Mouse (Mus musculus) liver, adult 2 months (tissue): ENCODE results near the gene Gbx2. TPM values are rescaled to one million over a fixed set of nuclear protein-coding genes. Genes with fewer than 3 reads are reported as not detected.

ENCODE experiments used
- DNase-seq: peaks from one replicate; pipeline ENCODE4 v3.0.0-alpha.2; 2011; ENCODE audit warnings: low read depth, low spot score; ENCODE audit errors: extremely low read depth
- H3K27ac ChIP-seq: fragments of 200-500 bp; replicated peaks from 2 replicates; pipeline ENCODE4 v1.5.1; 2012; ENCODE audit warnings: low read depth, mild to moderate bottlenecking, control low read depth, inconsistent platforms, low read length; ENCODE audit not compliant: insufficient read depth
- H3K27me3 ChIP-seq: fragments of 200-500 bp; 2 replicates; pipeline ENCODE4 v1.6.1; 2012; ENCODE audit warnings: mild to moderate bottlenecking, moderate library complexity, low read length, inconsistent platforms; ENCODE audit not compliant: control insufficient read depth, insufficient read depth
- H3K36me3 ChIP-seq: fragments of 200-500 bp; 2 replicates; pipeline ENCODE4 v1.6.1; 2012; ENCODE audit warnings: low read length, inconsistent platforms; ENCODE audit not compliant: control insufficient read depth, insufficient read depth
- H3K4me1 ChIP-seq: fragments of 200-500 bp; 2 replicates; pipeline ENCODE4 v1.6.1; 2011; ENCODE audit warnings: low read length; ENCODE audit not compliant: control insufficient read depth, insufficient read depth
- H3K4me3 ChIP-seq: fragments of 200-500 bp; 2 replicates; pipeline ENCODE4 v1.5.1; 2011; ENCODE audit warnings: low read depth, mild to moderate bottlenecking, control low read depth, low read length, moderate library complexity; ENCODE audit not compliant: insufficient read depth
- H3K79me2 ChIP-seq: fragments of 200-500 bp; 2 replicates; pipeline ENCODE4 v1.6.1; 2012; ENCODE audit warnings: inconsistent platforms, mild to moderate bottlenecking, low read length, moderate library complexity; ENCODE audit not compliant: control insufficient read depth, insufficient read depth
- H3K9ac ChIP-seq: fragments of 200-500 bp; 2 replicates; pipeline ENCODE4 v1.6.1; 2012; ENCODE audit warnings: low read depth, mild to moderate bottlenecking, control low read depth, inconsistent platforms, low read length
- CTCF ChIP-seq: fragments of 200-500 bp; IDR thresholded peaks from 2 replicates; pipeline ENCODE4 v1.5.1; 2011; ENCODE audit warnings: low read depth, low read length, control low read depth
- POLR2A ChIP-seq: fragments of 200-500 bp; IDR thresholded peaks from 2 replicates; pipeline ENCODE4 v1.6.1; 2011; ENCODE audit warnings: low read length, control low read depth; ENCODE audit not compliant: insufficient read depth; ENCODE audit errors: extremely low read depth
- WGBS: fragments of 180-500 bp; shearing (Covaris S2); methylation state at CpG from one replicate; pipeline ENCODE4 v1.1.7; 2018; 5-methylcytosine and 5-hydroxymethylcytosine counted together
- polyA plus RNA-seq: library from polyadenylated mRNA; depleted of rRNA; stranded (reverse); fragments of >200 nt; gene quantifications from 2 replicates; pipeline ENCODE4 v1.2.3, GENCODE M21; 2012
- total RNA-seq: library from RNA; depleted of rRNA; stranded (reverse); fragments of >200 nt; gene quantifications from 2 replicates; pipeline ENCODE4 v1.2.3, GENCODE M21; 2014

The Gbx2 gene
- total and polyA plus RNA-seq, 2 experiments: not detected

- Histone ChIP-seq H3K27ac (no peak overlapping the region), H3K36me3 (no peaks in the 10 kb centered on the region)
- WGBS: 44% methylated on average over 10 of the region's 10 CpGs
These were observed 38.2 kb upstream of the Gbx2 start for GRCm38 (mm10) chr1:89969072-89969713.

GRCm38 (mm10) chr1:89968111-89968851 lies 37.3 kb upstream of the Gbx2 start:
- peak; percentile 10 for DNase-seq
- Histone ChIP-seq H3K4me1 (peaks cover 5% of the 10 kb centered on the region; the same call in 1 of the 2 replicates), H3K79me2 (no peaks in the 10 kb centered on the region), H3K27ac (no peak overlapping the region), H3K27me3 (peaks cover 8% of the 10 kb centered on the region), H3K36me3 (no peaks in the 10 kb centered on the region), H3K4me3 (peak overlapping the region; percentile 3; the same call in 1 of the 2 replicates), H3K9ac (no peak overlapping the region)
- WGBS: under 1% methylated on average over 90 of the region's 95 CpGs
- TF ChIP-seq CTCF (no peak), POLR2A (no peak)

More at GRCm38 (mm10) chr1:89969072-89969713, 38.2 kb upstream of the Gbx2 start:
- peaks cover 8% of the 10 kb centered on the region for H3K27me3 ChIP-seq
- peaks cover 5% of the 10 kb centered on the region; the same call in 1 of the 2 replicates for H3K4me1 ChIP-seq
- H3K9ac ChIP-seq: no peak overlapping the region
- H3K4me3 ChIP-seq: no peak overlapping the region
- H3K79me2 ChIP-seq: no peaks in the 10 kb centered on the region
- TF ChIP-seq POLR2A (no peak), CTCF (no peak)
- no peak for DNase-seq

- no peak overlapping the region for H3K4me3 ChIP-seq
These were observed 36.6 kb upstream of the Gbx2 start for GRCm38 (mm10) chr1:89967585-89967984.

GRCm38 (mm10) chr1:89964426-89964825 lies 33.4 kb upstream of the Gbx2 start:
- no peak for TF ChIP-seq CTCF
- TF ChIP-seq POLR2A: no peak
- peaks cover 8% of the 10 kb centered on the region for H3K27me3 ChIP-seq
- no peaks in the 10 kb centered on the region for H3K79me2 ChIP-seq
- H3K27ac ChIP-seq: no peak overlapping the region
- peaks cover 5% of the 10 kb centered on the region; the same call in 1 of the 2 replicates for H3K4me1 ChIP-seq
- H3K4me3 ChIP-seq: no peak overlapping the region
- H3K36me3 ChIP-seq: no peaks in the 10 kb centered on the region
- no peak for DNase-seq
- no peak overlapping the region for H3K9ac ChIP-seq
- WGBS: 80% methylated on average over 12 of the region's 12 CpGs

More at GRCm38 (mm10) chr1:89967585-89967984, 36.6 kb upstream of the Gbx2 start:
- H3K4me1 ChIP-seq: peaks cover 5% of the 10 kb centered on the region; the same call in 1 of the 2 replicates
- H3K27ac ChIP-seq: no peak overlapping the region
- H3K79me2 ChIP-seq: no peaks in the 10 kb centered on the region
- H3K9ac ChIP-seq: no peak overlapping the region
- DNase-seq: no peak
- TF ChIP-seq POLR2A (no peak), CTCF (no peak)
- peaks cover 8% of the 10 kb centered on the region for H3K27me3 ChIP-seq
- no peaks in the 10 kb centered on the region for H3K36me3 ChIP-seq
- 20% methylated on average over 9 of the region's 9 CpGs for WGBS

- H3K4me3 ChIP-seq: no peak overlapping the region
- 93% methylated on average over 2 of the region's 2 CpGs for WGBS
These were observed 32.3 kb upstream of the Gbx2 start for GRCm38 (mm10) chr1:89963296-89963695.

More at GRCm38 (mm10) chr1:89963296-89963695, 32.3 kb upstream of the Gbx2 start:
- Histone ChIP-seq H3K9ac (no peak overlapping the region), H3K27ac (no peak overlapping the region), H3K36me3 (no peaks in the 10 kb centered on the region), H3K27me3 (peaks cover 4% of the 10 kb centered on the region), H3K4me1 (peaks cover 2% of the 10 kb centered on the region; the same call in 1 of the 2 replicates), H3K79me2 (no peaks in the 10 kb centered on the region)
- TF ChIP-seq POLR2A: no peak
- TF ChIP-seq CTCF: no peak
- DNase-seq: no peak
